Mouse (Mus musculus): ENCODE measurements at regions not wholly inside any gene's neighbourhood (a gene's known extent, or its start where the extent isn't known, plus 50 kb on each side); places are given as distances from the start of the nearest gene placed in this dataset.
"Not testable (repeated sequence)": the region's sequence is repeated elsewhere in the genome, so short reads cannot be mapped to it uniquely, and the experiment has no call there.

GRCm38 (mm10) chr8:28523506-28523905 lies 1076.0 kb downstream of the Poteg start:
- not testable (repeated sequence) for H3K4me1 ChIP-seq (ENCODE audit: control insufficient read depth, insufficient read depth, low read length); H3K27me3 ChIP-seq (ENCODE audit: control insufficient read depth, insufficient read depth, low read length); H3K4me3 ChIP-seq (ENCODE audit: low read depth, low read length); H3K9me3 ChIP-seq (ENCODE audit: control insufficient read depth, low read length); H3K36me3 ChIP-seq (ENCODE audit: control insufficient read depth, insufficient read depth, low read length); ATAC-seq (ENCODE audit: low FRiP score); H3K9ac ChIP-seq (ENCODE audit: low read length); H3K4me2 ChIP-seq; H3K27ac ChIP-seq (ENCODE audit: low read depth, low read length); DNase-seq (ENCODE audit: low spot score, missing footprints)
- 78% methylated on average over 1 of the region's 1 CpGs for whole genome bisulfite sequencing

DNA sequence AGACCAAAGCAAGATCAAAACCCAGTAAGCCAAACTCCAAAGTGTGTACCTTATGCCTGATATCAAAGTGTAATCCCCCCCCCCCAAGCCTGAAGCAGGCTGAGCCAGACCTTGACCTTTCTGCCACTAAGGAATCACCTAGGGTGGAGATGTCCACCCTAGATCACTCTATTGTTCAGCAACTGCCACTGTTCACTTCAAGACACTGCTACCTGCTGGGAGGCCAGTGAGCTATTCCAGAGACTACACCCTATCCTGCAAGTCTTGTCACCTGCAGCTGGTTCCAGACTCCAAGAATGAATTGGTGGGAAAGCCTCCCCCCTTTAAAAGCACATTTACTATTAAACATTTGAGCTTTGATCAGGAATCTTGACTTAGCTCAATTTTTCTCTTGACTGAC lies 1099.8 kb downstream of the Poteg start:
- H3K4me1 ChIP-seq (ENCODE audit: control insufficient read depth, insufficient read depth, low read length) = no peaks in the 10 kb centered on the region
- no peak for DNase-seq (ENCODE audit: low spot score, missing footprints)
- no peaks in the 10 kb centered on the region for H3K27me3 ChIP-seq (ENCODE audit: control insufficient read depth, insufficient read depth, low read length)
- H3K4me3 ChIP-seq (ENCODE audit: low read depth, low read length) = no peak overlapping the region
- no peaks in the 10 kb centered on the region for H3K36me3 ChIP-seq (ENCODE audit: control insufficient read depth, insufficient read depth, low read length)
- no peak overlapping the region for H3K27ac ChIP-seq (ENCODE audit: low read depth, low read length)
- no peak for ATAC-seq (ENCODE audit: low FRiP score)
- H3K9me3 ChIP-seq (ENCODE audit: control insufficient read depth, low read length) = no peaks in the 10 kb centered on the region; the same call in 1 of the 2 replicates
- H3K4me2 ChIP-seq = no peak overlapping the region
- H3K9ac ChIP-seq (ENCODE audit: low read length) = no peak overlapping the region

GRCm38 (mm10) chr8:28559881-28560280 lies 1112.4 kb downstream of the Poteg start:
- Histone ChIP-seq H3K4me1 (ENCODE audit: control insufficient read depth, insufficient read depth, low read length) (no peaks in the 10 kb centered on the region), H3K4me3 (ENCODE audit: low read depth, low read length) (no peak overlapping the region), H3K27me3 (ENCODE audit: control insufficient read depth, insufficient read depth, low read length) (no peaks in the 10 kb centered on the region), H3K36me3 (ENCODE audit: control insufficient read depth, insufficient read depth, low read length) (no peaks in the 10 kb centered on the region), H3K27ac (ENCODE audit: low read depth, low read length) (no peak overlapping the region), H3K9me3 (ENCODE audit: control insufficient read depth, low read length) (no peaks in the 10 kb centered on the region), H3K4me2 (no peak overlapping the region), H3K9ac (ENCODE audit: low read length) (no peak overlapping the region)
- DNase-seq (ENCODE audit: low spot score, missing footprints) (no peak), ATAC-seq (ENCODE audit: low FRiP score) (no peak)
- 77% methylated on average over 9 of the region's 9 CpGs for WGBS

GRCm38 (mm10) chr8:28579250-28579651 lies 1131.8 kb downstream of the Poteg start:
- H3K4me1 ChIP-seq (ENCODE audit: control insufficient read depth, insufficient read depth, low read length) = no peaks in the 10 kb centered on the region
- WGBS = 47% methylated on average over 8 of the region's 8 CpGs
- no peak for DNase-seq (ENCODE audit: low spot score, missing footprints)
- H3K4me3 ChIP-seq (ENCODE audit: low read depth, low read length) = no peak overlapping the region
- H3K27ac ChIP-seq (ENCODE audit: low read depth, low read length) = no peak overlapping the region
- H3K36me3 ChIP-seq (ENCODE audit: control insufficient read depth, insufficient read depth, low read length) = no peaks in the 10 kb centered on the region
- H3K27me3 ChIP-seq (ENCODE audit: control insufficient read depth, insufficient read depth, low read length) = no peaks in the 10 kb centered on the region
- H3K9me3 ChIP-seq (ENCODE audit: control insufficient read depth, low read length) = no peaks in the 10 kb centered on the region
- H3K9ac ChIP-seq (ENCODE audit: low read length) = no peak overlapping the region
- no peak for ATAC-seq (ENCODE audit: low FRiP score)
- H3K4me2 ChIP-seq = no peak overlapping the region

- H3K4me3 ChIP-seq (ENCODE audit: low read depth, low read length) = no peak overlapping the region
- H3K4me2 ChIP-seq = no peak overlapping the region
- DNase-seq (ENCODE audit: low spot score, missing footprints) (no peak), ATAC-seq (ENCODE audit: low FRiP score) (no peak)
- no peak overlapping the region for H3K9ac ChIP-seq (ENCODE audit: low read length)
- H3K27me3 ChIP-seq (ENCODE audit: control insufficient read depth, insufficient read depth, low read length) = no peaks in the 10 kb centered on the region
- H3K36me3 ChIP-seq (ENCODE audit: control insufficient read depth, insufficient read depth, low read length) = no peaks in the 10 kb centered on the region
- WGBS = 95% methylated on average over 2 of the region's 2 CpGs
- H3K4me1 ChIP-seq (ENCODE audit: control insufficient read depth, insufficient read depth, low read length) = no peaks in the 10 kb centered on the region
- H3K9me3 ChIP-seq (ENCODE audit: control insufficient read depth, low read length) = no peaks in the 10 kb centered on the region
- no peak overlapping the region for H3K27ac ChIP-seq (ENCODE audit: low read depth, low read length)
Measured at GRCm38 (mm10) chr8:28580821-28581220, 1133.4 kb downstream of the Poteg start.

GRCm38 (mm10) chr8:28589999-28590398 lies 1142.5 kb downstream of the Poteg start:
- ATAC-seq (ENCODE audit: low FRiP score) (no peak), DNase-seq (ENCODE audit: low spot score, missing footprints) (no peak)
- Histone ChIP-seq H3K27me3 (ENCODE audit: control insufficient read depth, insufficient read depth, low read length) (no peaks in the 10 kb centered on the region), H3K36me3 (ENCODE audit: control insufficient read depth, insufficient read depth, low read length) (no peaks in the 10 kb centered on the region), H3K9ac (ENCODE audit: low read length) (no peak overlapping the region), H3K9me3 (ENCODE audit: control insufficient read depth, low read length) (no peaks in the 10 kb centered on the region), H3K4me1 (ENCODE audit: control insufficient read depth, insufficient read depth, low read length) (no peaks in the 10 kb centered on the region), H3K27ac (ENCODE audit: low read depth, low read length) (no peak overlapping the region), H3K4me3 (ENCODE audit: low read depth, low read length) (no peak overlapping the region), H3K4me2 (no peak overlapping the region)

- Histone ChIP-seq H3K36me3 (ENCODE audit: control insufficient read depth, insufficient read depth, low read length) (no peaks in the 10 kb centered on the region), H3K9me3 (ENCODE audit: control insufficient read depth, low read length) (no peaks in the 10 kb centered on the region), H3K4me1 (ENCODE audit: control insufficient read depth, insufficient read depth, low read length) (no peaks in the 10 kb centered on the region), H3K27me3 (ENCODE audit: control insufficient read depth, insufficient read depth, low read length) (no peaks in the 10 kb centered on the region), H3K9ac (ENCODE audit: low read length) (no peak overlapping the region), H3K4me2 (no peak overlapping the region), H3K4me3 (ENCODE audit: low read depth, low read length) (no peak overlapping the region), H3K27ac (ENCODE audit: low read depth, low read length) (no peak overlapping the region)
- DNase-seq (ENCODE audit: low spot score, missing footprints) = no peak
- WGBS = 95% methylated on average over 3 of the region's 3 CpGs
- ATAC-seq (ENCODE audit: low FRiP score) = no peak
Measured at GRCm38 (mm10) chr8:28593238-28593637, 1145.8 kb downstream of the Poteg start.

DNA sequence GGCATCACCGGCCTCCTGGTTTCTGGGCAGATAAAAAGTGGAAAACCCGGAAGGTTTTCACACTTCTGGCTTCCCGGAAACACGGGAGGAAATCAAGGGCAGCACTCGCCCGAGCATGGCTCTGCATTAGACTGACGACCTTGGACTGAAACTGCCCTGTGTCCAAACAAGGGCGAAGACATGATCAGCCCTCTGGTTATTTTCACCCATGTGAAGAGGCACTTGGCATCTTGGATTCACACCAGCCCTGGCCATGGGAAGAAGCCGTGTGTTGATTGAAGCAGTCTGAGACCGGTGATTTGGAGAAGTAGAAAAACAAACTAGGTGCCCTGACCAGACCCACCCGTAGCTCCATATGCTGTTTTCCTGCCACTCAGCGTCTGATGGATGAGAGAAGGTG lies 1146.7 kb downstream of the Poteg start:
- Histone ChIP-seq H3K4me1 (ENCODE audit: control insufficient read depth, insufficient read depth, low read length) (no peaks in the 10 kb centered on the region), H3K4me2 (no peak overlapping the region), H3K9me3 (ENCODE audit: control insufficient read depth, low read length) (no peaks in the 10 kb centered on the region), H3K27me3 (ENCODE audit: control insufficient read depth, insufficient read depth, low read length) (no peaks in the 10 kb centered on the region), H3K4me3 (ENCODE audit: low read depth, low read length) (no peak overlapping the region), H3K27ac (ENCODE audit: low read depth, low read length) (no peak overlapping the region), H3K36me3 (ENCODE audit: control insufficient read depth, insufficient read depth, low read length) (no peaks in the 10 kb centered on the region), H3K9ac (ENCODE audit: low read length) (no peak overlapping the region)
- DNase-seq (ENCODE audit: low spot score, missing footprints) = no peak
- WGBS = 70% methylated on average over 12 of the region's 12 CpGs
- no peak for ATAC-seq (ENCODE audit: low FRiP score)

DNA sequence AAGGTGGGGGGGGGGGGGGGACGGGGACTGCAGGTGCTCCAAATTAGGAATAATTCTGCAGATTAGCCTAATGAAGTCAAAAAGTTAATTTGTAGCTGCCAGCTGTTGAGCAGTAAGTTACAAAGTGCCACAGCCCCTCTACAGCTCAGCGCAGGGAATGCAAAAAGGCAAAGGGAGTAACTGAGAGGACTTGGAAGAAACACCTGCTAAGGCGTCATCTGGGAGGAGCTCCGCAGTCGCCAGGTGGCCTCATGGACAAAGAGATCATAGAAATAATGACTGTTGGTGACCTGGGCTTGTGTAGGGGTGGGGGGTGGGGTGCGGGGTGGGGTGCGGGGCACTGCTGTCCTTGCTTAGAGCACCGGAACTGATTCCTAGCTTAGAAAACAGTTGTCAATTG lies 1147.1 kb downstream of the Poteg start:
- no peak overlapping the region for H3K4me2 ChIP-seq
- no peak overlapping the region for H3K27ac ChIP-seq (ENCODE audit: low read depth, low read length)
- no peak for DNase-seq (ENCODE audit: low spot score, missing footprints)
- ATAC-seq (ENCODE audit: low FRiP score) = no peak
- H3K9me3 ChIP-seq (ENCODE audit: control insufficient read depth, low read length) = no peaks in the 10 kb centered on the region
- H3K4me1 ChIP-seq (ENCODE audit: control insufficient read depth, insufficient read depth, low read length) = no peaks in the 10 kb centered on the region
- no peaks in the 10 kb centered on the region for H3K36me3 ChIP-seq (ENCODE audit: control insufficient read depth, insufficient read depth, low read length)
- H3K4me3 ChIP-seq (ENCODE audit: low read depth, low read length) = no peak overlapping the region
- no peak overlapping the region for H3K9ac ChIP-seq (ENCODE audit: low read length)
- H3K27me3 ChIP-seq (ENCODE audit: control insufficient read depth, insufficient read depth, low read length) = no peaks in the 10 kb centered on the region
- WGBS = 39% methylated on average over 8 of the region's 8 CpGs

- no peaks in the 10 kb centered on the region for H3K27me3 ChIP-seq (ENCODE audit: control insufficient read depth, insufficient read depth, low read length)
- H3K4me3 ChIP-seq (ENCODE audit: low read depth, low read length) = no peak overlapping the region
- no peak overlapping the region for H3K4me2 ChIP-seq
- DNase-seq (ENCODE audit: low spot score, missing footprints) (no peak), ATAC-seq (ENCODE audit: low FRiP score) (no peak)
- no peaks in the 10 kb centered on the region for H3K36me3 ChIP-seq (ENCODE audit: control insufficient read depth, insufficient read depth, low read length)
- no peaks in the 10 kb centered on the region for H3K9me3 ChIP-seq (ENCODE audit: control insufficient read depth, low read length)
- WGBS = 92% methylated on average over 5 of the region's 5 CpGs
- H3K27ac ChIP-seq (ENCODE audit: low read depth, low read length) = no peak overlapping the region
- H3K4me1 ChIP-seq (ENCODE audit: control insufficient read depth, insufficient read depth, low read length) = no peaks in the 10 kb centered on the region
- H3K9ac ChIP-seq (ENCODE audit: low read length) = no peak overlapping the region
Measured at GRCm38 (mm10) chr8:28595880-28596279, 1148.4 kb downstream of the Poteg start.
